Mouse (Mus musculus): ENCODE data around the gene Wdtc1. TPM values are rescaled to one million over a fixed set of nuclear protein-coding genes. Genes with fewer than 3 reads are reported as not detected.

Gene Wdtc1
- total and polyA plus RNA-seq, 3 experiments, result 13.2 to 35.3 TPM; not detected in 1

DNA sequence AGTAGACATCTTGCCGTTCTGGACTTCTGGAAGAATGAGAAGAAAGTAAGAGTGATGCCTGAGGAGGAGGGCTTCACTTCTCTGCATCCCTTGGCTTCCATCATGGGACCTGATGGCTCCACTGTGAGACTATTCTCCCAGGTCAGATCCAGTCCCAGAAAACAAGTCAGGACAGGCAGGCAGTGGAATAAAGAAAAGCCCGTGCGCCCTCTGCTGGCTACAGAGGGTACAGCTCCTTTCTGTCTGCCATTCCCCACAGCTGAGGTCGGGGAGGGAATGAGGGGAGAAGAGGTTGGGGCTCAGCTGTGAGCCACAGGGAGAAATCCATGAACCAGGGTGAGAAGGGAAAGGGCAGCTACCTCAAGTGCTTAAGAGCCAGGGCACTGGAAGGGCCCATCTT, 51.5 kb downstream of the Wdtc1 start (continued):
- no peak for TF ChIP-seq HCFC1 (IDR thresholded peaks at IDR 0.05; ENCODE audit: low read depth, low read length)

GRCm38 (mm10) chr4:133300421-133300820, 52.9 kb downstream of the Wdtc1 start:
- TF ChIP-seq USF2 (IDR thresholded peaks at IDR 0.05; ENCODE audit: borderline replicate concordance in 1 of 2, insufficient read depth in 1 of 2, low read depth in 1 of 2, low read length in 2 of 2), result no peak
- TF ChIP-seq USF1 (IDR thresholded peaks at IDR 0.05; ENCODE audit: low read depth, low read length), result no peak
- no peak for TF ChIP-seq CTCF (IDR thresholded peaks at IDR 0.05 in 2 of 3, conservative IDR thresholded peaks at IDR 0.05 in 1 of 3; ENCODE audit: control insufficient read depth in 1 of 3, insufficient read depth in 1 of 3, low read depth in 2 of 3, low read length in 3 of 3, poor library complexity in 1 of 3, severe bottlenecking in 1 of 3)
- no peak for TF ChIP-seq NELFE (IDR thresholded peaks at IDR 0.05; ENCODE audit: low read depth, low read length)
- no peak for TF ChIP-seq MXI1 (IDR thresholded peaks at IDR 0.05; ENCODE audit: low read depth, low read length)
- TF ChIP-seq POLR2A (IDR thresholded peaks at IDR 0.05; ENCODE audit: control insufficient read depth in 1 of 2, insufficient read depth in 1 of 2, low read depth in 1 of 2, low read length in 2 of 2, poor library complexity in 1 of 2), result no peak
- no peak for TF ChIP-seq MYC (IDR thresholded peaks at IDR 0.05; ENCODE audit: low read depth, low read length)
- no peak for TF ChIP-seq MAFK (IDR thresholded peaks at IDR 0.05; ENCODE audit: borderline replicate concordance, low read depth, low read length)
- Histone ChIP-seq H3K9ac (ENCODE audit: control insufficient read depth, low read depth, low read length, poor library complexity, severe bottlenecking) (no peak overlapping the region), H3K9me3 (replicated peaks; ENCODE audit: insufficient read depth, low read length) (no peaks in the 10 kb centered on the region), H3K4me1 (ENCODE audit: control insufficient read depth in 1 of 2, insufficient read depth in 2 of 2, low read length in 2 of 2) (no peaks in the 10 kb centered on the region), H3K27me3 (ENCODE audit: control insufficient read depth in 1 of 2, insufficient read depth in 2 of 2, low read length in 2 of 2) (no peaks in the 10 kb centered on the region), H3K79me2 (ENCODE audit: control insufficient read depth, insufficient read depth, low read length, poor library complexity) (no peaks in the 10 kb centered on the region), H3K36me3 (ENCODE audit: control insufficient read depth in 1 of 2, insufficient read depth in 2 of 2, low read length in 2 of 2) (no peaks in the 10 kb centered on the region; a peak in 1 of 4 replicates), H3K27ac (ENCODE audit: control insufficient read depth, low read depth, low read length) (no peak overlapping the region), H3K4me3 (ENCODE audit: control insufficient read depth in 1 of 2, insufficient read depth in 1 of 2, low read depth in 2 of 2, low read length in 2 of 2) (no peak overlapping the region)
- DNase-seq (ENCODE audit: low read depth, low spot score), result no peak

DNA sequence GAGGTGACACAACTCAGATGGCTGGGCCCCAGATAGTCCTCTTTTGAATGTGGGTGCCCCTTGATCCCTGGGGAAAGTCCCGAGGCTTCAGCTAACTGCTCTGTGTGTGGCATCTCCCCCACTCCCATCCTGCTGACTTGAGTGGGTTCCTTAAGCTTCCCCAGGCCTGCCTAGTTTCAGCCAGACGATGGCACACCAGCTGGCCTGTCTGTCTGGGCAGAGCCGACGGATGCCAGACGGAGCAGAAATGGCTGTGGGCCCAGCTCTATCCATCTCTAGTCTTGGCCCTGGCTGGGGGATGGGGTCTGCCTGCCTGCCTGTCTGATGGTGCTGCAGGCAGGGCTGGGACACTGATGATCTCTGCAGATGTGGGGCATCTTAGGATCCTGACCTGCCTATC, 53.6 kb downstream of the Wdtc1 start:
- no peak overlapping the region for H3K4me3 ChIP-seq (ENCODE audit: control insufficient read depth in 1 of 2, insufficient read depth in 1 of 2, low read depth in 2 of 2, low read length in 2 of 2)
- H3K79me2 ChIP-seq (ENCODE audit: control insufficient read depth, insufficient read depth, low read length, poor library complexity), result no peaks in the 10 kb centered on the region
- no peaks in the 10 kb centered on the region; a peak in 1 of 4 replicates for H3K36me3 ChIP-seq (ENCODE audit: control insufficient read depth in 1 of 2, insufficient read depth in 2 of 2, low read length in 2 of 2)
- no peaks in the 10 kb centered on the region for H3K4me1 ChIP-seq (ENCODE audit: control insufficient read depth in 1 of 2, insufficient read depth in 2 of 2, low read length in 2 of 2)
- no peak for DNase-seq (ENCODE audit: low read depth, low spot score)
- no peaks in the 10 kb centered on the region for H3K9me3 ChIP-seq (replicated peaks; ENCODE audit: insufficient read depth, low read length)
- no peaks in the 10 kb centered on the region for H3K27me3 ChIP-seq (ENCODE audit: control insufficient read depth in 1 of 2, insufficient read depth in 2 of 2, low read length in 2 of 2)
- H3K27ac ChIP-seq (ENCODE audit: control insufficient read depth, low read depth, low read length), result no peak overlapping the region
- no peak overlapping the region for H3K9ac ChIP-seq (ENCODE audit: control insufficient read depth, low read depth, low read length, poor library complexity, severe bottlenecking)
- no peak for TF ChIP-seq BHLHE40 (IDR thresholded peaks at IDR 0.05; ENCODE audit: borderline replicate concordance, low read depth, low read length)
- TF ChIP-seq POLR2A (IDR thresholded peaks at IDR 0.05; ENCODE audit: control insufficient read depth in 1 of 2, insufficient read depth in 1 of 2, low read depth in 1 of 2, low read length in 2 of 2, poor library complexity in 1 of 2), result no peak
- TF ChIP-seq MXI1 (IDR thresholded peaks at IDR 0.05; ENCODE audit: low read depth, low read length), result no peak
- no peak for TF ChIP-seq EP300 (IDR thresholded peaks at IDR 0.05; ENCODE audit: low read depth in 1 of 2, low read length in 2 of 2)
- no peak for TF ChIP-seq UBTF (IDR thresholded peaks at IDR 0.05; ENCODE audit: borderline replicate concordance, insufficient read depth, low read depth, low read length)
- TF ChIP-seq TBP (IDR thresholded peaks at IDR 0.05; ENCODE audit: low read depth, low read length), result no peak
- TF ChIP-seq MEF2A (IDR thresholded peaks at IDR 0.05; ENCODE audit: extremely low read depth, insufficient replicate concordance, low read depth, low read length, poor library complexity, severe bottlenecking), result no peak
- TF ChIP-seq JUND (IDR thresholded peaks at IDR 0.05; ENCODE audit: low read depth, low read length), result no peak
- TF ChIP-seq CHD2 (IDR thresholded peaks at IDR 0.05; ENCODE audit: low read length), result no peak
- no peak for TF ChIP-seq MYB (IDR thresholded peaks at IDR 0.05; ENCODE audit: low read depth, low read length)
- no peak for TF ChIP-seq ZKSCAN1 (IDR thresholded peaks at IDR 0.05; ENCODE audit: low read depth, low read length)
- no peak for TF ChIP-seq SMC3 (IDR thresholded peaks at IDR 0.05; ENCODE audit: low read depth, low read length)
- TF ChIP-seq RAD21 (IDR thresholded peaks at IDR 0.05; ENCODE audit: low read depth, low read length), result no peak
- no peak for TF ChIP-seq E2F4 (IDR thresholded peaks at IDR 0.05; ENCODE audit: borderline replicate concordance, low read depth, low read length)
- TF ChIP-seq RCOR1 (IDR thresholded peaks at IDR 0.05; ENCODE audit: low read depth, low read length), result no peak
- no peak for TF ChIP-seq ZMIZ1 (IDR thresholded peaks at IDR 0.05; ENCODE audit: low read depth, low read length)

Data from MEL (cell line).